Mouse (Mus musculus): ENCODE data around the gene Asphd1.

GRCm38 (mm10) chr7:126959780-126960179 is 10.4 kb upstream of the Asphd1 start:
- no peak for TF ChIP-seq POLR2A (IDR thresholded peaks at IDR 0.05; ENCODE audit: borderline replicate concordance, insufficient read depth, low read length)
- no peak for TF ChIP-seq CTCF (IDR thresholded peaks at IDR 0.05; ENCODE audit: borderline replicate concordance, insufficient read depth, low read depth, low read length)

All from cerebellum, adult 2 months (tissue).